12 mouse cellular contexts compared by ENCODE assay signal in the genomic region with DNA sequence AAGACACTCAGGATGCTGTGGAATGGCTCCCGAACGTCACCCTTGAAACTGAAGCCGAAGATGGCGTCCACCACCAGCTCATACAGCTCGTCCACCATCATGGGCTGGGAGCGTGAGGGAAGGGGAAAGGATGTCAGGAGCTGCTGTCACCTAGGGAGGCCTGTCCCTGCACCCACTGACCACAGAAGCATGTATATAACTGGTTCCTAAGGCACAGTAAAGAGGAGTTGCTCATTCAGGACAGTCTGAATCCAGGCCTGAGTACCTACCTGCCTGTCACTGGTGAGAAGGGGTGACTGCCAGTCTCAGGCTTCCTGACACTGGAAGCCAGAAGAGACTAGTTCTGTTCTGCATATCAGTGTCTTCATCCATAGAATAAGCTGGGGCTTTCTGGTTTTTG. TPM values are rescaled to one million over a fixed set of nuclear protein-coding genes. Genes with fewer than 3 reads are reported as not detected.
DNase-seq lines count a peak whose midpoint lies in the region; ATAC-seq lines count a peak whose summit lies in the region.
"Had no signal": no experiment of that assay in that cellular context is flagged by ENCODE, and none has a peak within 500 bp of the region (broad histone marks: within the 10 kb centered on the region; RNA-seq: fewer than 3 reads in every experiment).

No protein-coding gene starts in this region.

- no peak overlapping the region for H3K27ac ChIP-seq in heart, embryonic 16.5 days (ENCODE audit: low read length)
- H3K27ac ChIP-seq in embryonic facial prominence, embryonic 12.5 days = no peak overlapping the region
- no peak overlapping the region for H3K27ac ChIP-seq in intestine, embryonic 15.5 days
- H3K27ac ChIP-seq in midbrain, embryonic 15.5 days = no peak overlapping the region

- peak overlapping the region; percentile 93; the same call in 1 of the 2 replicates for H3K9ac ChIP-seq in heart, embryonic 16.5 days (ENCODE audit: low read length)
- peak overlapping the region; percentile 90; the same call in 1 of the 2 replicates for H3K9ac ChIP-seq in embryonic facial prominence, embryonic 12.5 days
- no peak overlapping the region for H3K9ac ChIP-seq in intestine, embryonic 15.5 days
- peak overlapping the region; percentile 93; the same call in 1 of the 2 replicates for H3K9ac ChIP-seq in midbrain, embryonic 15.5 days

- intact Hi-C loops in gastrocnemius, postnatal 36 days (cut with DNase I) = no loop called here

- H3K27me3 ChIP-seq in heart, embryonic 16.5 days (ENCODE audit: control insufficient read depth, insufficient read depth, low read length) = no peaks in the 10 kb centered on the region
- H3K27me3 ChIP-seq in embryonic facial prominence, embryonic 12.5 days = no peaks in the 10 kb centered on the region
- H3K27me3 ChIP-seq in intestine, embryonic 15.5 days (replicated peaks) = no peaks in the 10 kb centered on the region
- H3K27me3 ChIP-seq in midbrain, embryonic 15.5 days (replicated peaks) = no peaks in the 10 kb centered on the region

- DNase-seq in heart, adult 11 months = no peak
- no peak for DNase-seq in B cell, adult 2 months
- no peak for DNase-seq in gastrocnemius, postnatal 36 days
- DNase-seq in adipocyte (ENCODE audit: low spot score) = no peak
- DNase-seq: heart, postnatal 36 days; lung, adult 18-20 months; right cerebral cortex, postnatal 14 days had no signal

- H3K4me3 ChIP-seq in heart, embryonic 16.5 days (ENCODE audit: low read length) = no peak overlapping the region; the same call in 1 of the 2 replicates
- peak overlapping the region; percentile 92; the same call in 1 of the 2 replicates for H3K4me3 ChIP-seq in embryonic facial prominence, embryonic 12.5 days
- no peak overlapping the region for H3K4me3 ChIP-seq in intestine, embryonic 15.5 days (replicated peaks)
- H3K4me3 ChIP-seq in midbrain, embryonic 15.5 days = peak overlapping the region; percentile 96

- ATAC-seq in heart, embryonic 16.5 days (replicated peaks; ENCODE audit: extremely low read depth, insufficient read depth, low FRiP score) = no peak
- no peak for ATAC-seq in embryonic facial prominence, embryonic 12.5 days (ENCODE audit: insufficient number of reproducible peaks, insufficient read depth, low FRiP score, low TSS enrichment)
- ATAC-seq in intestine, embryonic 15.5 days = no peak
- ATAC-seq in midbrain, embryonic 15.5 days (replicated peaks) = no peak

- H3K9me3 ChIP-seq in heart, embryonic 16.5 days (replicated peaks; ENCODE audit: control insufficient read depth, low read length) = no peaks in the 10 kb centered on the region
- no peaks in the 10 kb centered on the region for H3K9me3 ChIP-seq in embryonic facial prominence, embryonic 12.5 days
- no peaks in the 10 kb centered on the region for H3K9me3 ChIP-seq in intestine, embryonic 15.5 days
- no peaks in the 10 kb centered on the region for H3K9me3 ChIP-seq in midbrain, embryonic 15.5 days

- H3K4me2 ChIP-seq in heart, embryonic 16.5 days (ENCODE audit: low read depth, low read length) = peak overlapping the region; percentile 93
- H3K4me2 ChIP-seq in embryonic facial prominence, embryonic 12.5 days (replicated peaks) = peak overlapping the region; percentile 84
- peak overlapping the region; percentile 81; the same call in 1 of the 2 replicates for H3K4me2 ChIP-seq in intestine, embryonic 15.5 days (replicated peaks)
- H3K4me2 ChIP-seq in midbrain, embryonic 15.5 days = peak overlapping the region; percentile 81

- peaks cover 35% of the 10 kb centered on the region for H3K36me3 ChIP-seq in heart, embryonic 16.5 days (ENCODE audit: control insufficient read depth, insufficient read depth)
- peaks cover 47% of the 10 kb centered on the region for H3K36me3 ChIP-seq in embryonic facial prominence, embryonic 12.5 days
- peaks cover 21% of the 10 kb centered on the region; the same call in 1 of the 2 replicates for H3K36me3 ChIP-seq in intestine, embryonic 15.5 days
- peaks cover 22% of the 10 kb centered on the region; the same call in 1 of the 2 replicates for H3K36me3 ChIP-seq in midbrain, embryonic 15.5 days (replicated peaks)

- peaks cover 11% of the 10 kb centered on the region for H3K4me1 ChIP-seq in heart, embryonic 16.5 days (ENCODE audit: control insufficient read depth, insufficient read depth, low read length)
- H3K4me1 ChIP-seq in embryonic facial prominence, embryonic 12.5 days = peaks cover 10% of the 10 kb centered on the region
- peaks cover 7% of the 10 kb centered on the region for H3K4me1 ChIP-seq in intestine, embryonic 15.5 days (replicated peaks)
- peaks cover 21% of the 10 kb centered on the region for H3K4me1 ChIP-seq in midbrain, embryonic 15.5 days

- WGBS in heart, embryonic 16.5 days = 75% methylated on average over 6 of the region's 6 CpGs
- WGBS in embryonic facial prominence, embryonic 12.5 days = 84% methylated on average over 6 of the region's 6 CpGs
- 87% methylated on average over 6 of the region's 6 CpGs for WGBS in intestine, embryonic 15.5 days
- WGBS in midbrain, embryonic 15.5 days = 89% methylated on average over 6 of the region's 6 CpGs

RNA-seq across cellular contexts. Expression of gene Naxe, which starts 1.3 kb away (rescaled TPM):
- polyA plus RNA-seq in heart, embryonic 16.5 days (2015; fragmentation: Nextera tagmentation; extraction: Ambion mirVana) = 155 and 169 TPM in 2 replicates
- polyA plus RNA-seq in embryonic facial prominence, embryonic 12.5 days (2016; fragmentation: Nextera tagmentation; extraction: Ambion mirVana) = 183 and 187 TPM in 2 replicates
- polyA plus RNA-seq in intestine, embryonic 15.5 days (2015; fragmentation: Nextera tagmentation; extraction: Ambion mirVana) = 152 and 167 TPM in 2 replicates
- 158 and 159 TPM in 2 replicates for polyA plus RNA-seq in midbrain, embryonic 15.5 days (2015; fragmentation: Nextera tagmentation; extraction: Ambion mirVana)
- 10 to 100 TPM; 36.3 to 37.9 TPM for total RNA-seq in gastrocnemius, postnatal 36 days (2021)

RNA-seq across cellular contexts. Expression of gene Gpatch4, which starts 14.1 kb away (rescaled TPM):
- polyA plus RNA-seq in heart, embryonic 16.5 days (2015; fragmentation: Nextera tagmentation; extraction: Ambion mirVana) = 19.3 and 21.3 TPM in 2 replicates
- 32.7 and 34.6 TPM in 2 replicates for polyA plus RNA-seq in embryonic facial prominence, embryonic 12.5 days (2016; fragmentation: Nextera tagmentation; extraction: Ambion mirVana)
- polyA plus RNA-seq in intestine, embryonic 15.5 days (2015; fragmentation: Nextera tagmentation; extraction: Ambion mirVana) = 36.7 and 40.3 TPM in 2 replicates
- 32.0 and 35.3 TPM in 2 replicates for polyA plus RNA-seq in midbrain, embryonic 15.5 days (2015; fragmentation: Nextera tagmentation; extraction: Ambion mirVana)
- 10 to 100 TPM; 16.0 to 17.1 TPM for total RNA-seq in gastrocnemius, postnatal 36 days (2021)

RNA-seq across cellular contexts. Expression of gene Ttc24, which starts 21.1 kb away (rescaled TPM):
- 0.12 and 0.18 TPM in 2 replicates for polyA plus RNA-seq in heart, embryonic 16.5 days (2015; fragmentation: Nextera tagmentation; extraction: Ambion mirVana)
- 0.32 and 0.46 TPM in 2 replicates for polyA plus RNA-seq in embryonic facial prominence, embryonic 12.5 days (2016; fragmentation: Nextera tagmentation; extraction: Ambion mirVana)
- not detected in 2 replicates for polyA plus RNA-seq in intestine, embryonic 15.5 days (2015; fragmentation: Nextera tagmentation; extraction: Ambion mirVana)
- not detected in 2 replicates for polyA plus RNA-seq in midbrain, embryonic 15.5 days (2015; fragmentation: Nextera tagmentation; extraction: Ambion mirVana)
- not detected for total RNA-seq in gastrocnemius, postnatal 36 days (2021)
- total RNA-seq: heart, postnatal 36 days had no signal
- polyA plus RNA-seq: urinary bladder, adult 2 months had no signal

RNA-seq across cellular contexts. Expression of gene Iqgap3, which starts 24.7 kb away (rescaled TPM):
- 23.6 and 27.8 TPM in 2 replicates for polyA plus RNA-seq in heart, embryonic 16.5 days (2015; fragmentation: Nextera tagmentation; extraction: Ambion mirVana)
- 24.4 and 25.8 TPM in 2 replicates for polyA plus RNA-seq in embryonic facial prominence, embryonic 12.5 days (2016; fragmentation: Nextera tagmentation; extraction: Ambion mirVana)
- 16.7 and 17.0 TPM in 2 replicates for polyA plus RNA-seq in intestine, embryonic 15.5 days (2015; fragmentation: Nextera tagmentation; extraction: Ambion mirVana)
- polyA plus RNA-seq in midbrain, embryonic 15.5 days (2015; fragmentation: Nextera tagmentation; extraction: Ambion mirVana) = 2.7 and 3.0 TPM in 2 replicates
- total RNA-seq in gastrocnemius, postnatal 36 days (2021) = under 1 TPM; 0.64 TPM

RNA-seq across cellular contexts. Expression of gene Hapln2, which starts 29.6 kb away (rescaled TPM):
- 0.18 TPM in 1 of 2 replicates, not detected in the other for polyA plus RNA-seq in heart, embryonic 16.5 days (2015; fragmentation: Nextera tagmentation; extraction: Ambion mirVana)
- polyA plus RNA-seq in embryonic facial prominence, embryonic 12.5 days (2016; fragmentation: Nextera tagmentation; extraction: Ambion mirVana) = 0.09 and 0.34 TPM in 2 replicates
- polyA plus RNA-seq in intestine, embryonic 15.5 days (2015; fragmentation: Nextera tagmentation; extraction: Ambion mirVana) = not detected in 2 replicates
- 0.71 and 0.82 TPM in 2 replicates for polyA plus RNA-seq in midbrain, embryonic 15.5 days (2015; fragmentation: Nextera tagmentation; extraction: Ambion mirVana)
- total RNA-seq in gastrocnemius, postnatal 36 days (2021) = under 1 TPM in 1 of 2 experiments, not detected in 1; 0.42 TPM
- total RNA-seq: heart, postnatal 36 days had no signal

Comparison
In these comparisons a context has a peak if more than half of its experiments do, and no peak if none do; other contexts are left out.
1. H3K4me3 ChIP-seq: peak in embryonic facial prominence, embryonic 12.5 days (single experiment) and midbrain, embryonic 15.5 days (single experiment); none in heart, embryonic 16.5 days (single experiment) and intestine, embryonic 15.5 days (single experiment).
2. Peak in every context shown above with its lines, with median percentiles within 50 percentile points of each other: H3K4me2 ChIP-seq.